Mouse (Mus musculus) hindbrain, embryonic 16.5 days (tissue): ENCODE data around the gene Traf5. TPM values are rescaled to one million over a fixed set of nuclear protein-coding genes. Genes with fewer than 3 reads are reported as not detected.

Source experiments
- ATAC-seq: fragments of 200-750 bp; cut with Nextera tagmentation; 2 replicates; pipeline ENCODE4 v1.8.0; 2017; ENCODE audit warnings: moderate TSS enrichment, moderate library complexity
- H3K27ac ChIP-seq: fragments of 300-500 bp; sonication (generic); 2 replicates; pipeline ENCODE4 v1.5.1; 2014; ENCODE audit warnings: low read depth, mild to moderate bottlenecking, control low read depth, low read length, moderate library complexity
- H3K27me3 ChIP-seq: fragments of 300-500 bp; sonication (generic); replicated peaks from 2 replicates; pipeline ENCODE4 v1.6.1; 2014; ENCODE audit warnings: low read length; ENCODE audit not compliant: control insufficient read depth, insufficient read depth
- H3K36me3 ChIP-seq: fragments of 300-500 bp; sonication (generic); 2 replicates; pipeline ENCODE4 v1.6.1; 2014; ENCODE audit warnings: mild to moderate bottlenecking, low read length, moderate library complexity, mixed read lengths; ENCODE audit not compliant: control insufficient read depth, insufficient read depth
- H3K4me1 ChIP-seq: fragments of 300-500 bp; sonication (generic); 2 replicates; pipeline ENCODE4 v1.6.1; 2014; ENCODE audit warnings: low read depth, low read length; ENCODE audit not compliant: control insufficient read depth, insufficient read depth
- H3K4me2 ChIP-seq: fragments of 300-500 bp; sonication (generic); 2 replicates; pipeline ENCODE4 v1.6.1; 2014; ENCODE audit warnings: mild to moderate bottlenecking, low read length, control low read depth, moderate library complexity
- H3K4me3 ChIP-seq: fragments of 300-500 bp; sonication (generic); 2 replicates; pipeline ENCODE4 v1.5.1; 2014; ENCODE audit warnings: mild to moderate bottlenecking, low read length, control low read depth, moderate library complexity
- H3K9ac ChIP-seq: fragments of 300-500 bp; sonication (generic); 2 replicates; pipeline ENCODE4 v1.6.1; 2014; ENCODE audit warnings: low read depth, mild to moderate bottlenecking, control low read depth, low read length, moderate library complexity
- H3K9me3 ChIP-seq: fragments of 300-500 bp; sonication (generic); 2 replicates; pipeline ENCODE4 v1.6.1; 2014; ENCODE audit warnings: mild to moderate bottlenecking, low read length, moderate library complexity; ENCODE audit not compliant: control insufficient read depth
- WGBS: fragments of 180-500 bp; shearing (Covaris S2); extraction: QIAGEN DNeasy Blood & Tissue Kit; methylation state at CpG from one replicate; pipeline ENCODE4 v1.1.7; 2014; 5-methylcytosine and 5-hydroxymethylcytosine counted together
- microRNA-seq: library from miRNA; unstranded; fragments of <30 nt; microRNA quantifications from one replicate; pipeline ENCODE4, GENCODE M21; 2017
- polyA plus RNA-seq: library from polyadenylated mRNA; unstranded; fragments of >200 nt; fragmentation: Nextera tagmentation; extraction: Ambion mirVana; gene quantifications from 2 replicates; pipeline ENCODE4 v1.2.1, GENCODE M21; 2015

Traf5 gene
- polyA plus RNA-seq, 1 experiment from 2014 or later, result 2.5 TPM

- Histone ChIP-seq H3K4me1 (no peaks in the 10 kb centered on the region), H3K36me3 (no peaks in the 10 kb centered on the region), H3K27ac (no peak overlapping the region), H3K27me3 (no peaks in the 10 kb centered on the region), H3K4me2 (no peak overlapping the region), H3K4me3 (no peak overlapping the region), H3K9me3 (no peaks in the 10 kb centered on the region), H3K9ac (no peak overlapping the region)
- ATAC-seq, result no peak
- 75% methylated on average over 2 of the region's 2 CpGs for WGBS
Observed at GRCm38 (mm10) chr1:191950611-191951010, 141.7 kb downstream of the Traf5 start.

- Histone ChIP-seq H3K9ac (no peak overlapping the region), H3K27ac (no peak overlapping the region), H3K27me3 (no peaks in the 10 kb centered on the region), H3K4me3 (no peak overlapping the region), H3K4me1 (no peaks in the 10 kb centered on the region), H3K9me3 (no peaks in the 10 kb centered on the region), H3K4me2 (no peak overlapping the region), H3K36me3 (no peaks in the 10 kb centered on the region)
- 85% methylated on average over 8 of the region's 8 CpGs for WGBS
- ATAC-seq, result no peak
Observed at GRCm38 (mm10) chr1:191948600-191948999, 143.8 kb downstream of the Traf5 start.

- WGBS, result 71% methylated on average over 8 of the region's 8 CpGs
Observed at GRCm38 (mm10) chr1:191947796-191948195, 144.6 kb downstream of the Traf5 start.

More at GRCm38 (mm10) chr1:191947796-191948195, 144.6 kb downstream of the Traf5 start:
- no peak overlapping the region for H3K4me2 ChIP-seq
- ATAC-seq, result no peak
- H3K4me1 ChIP-seq, result no peaks in the 10 kb centered on the region
- no peak overlapping the region for H3K9ac ChIP-seq
- no peaks in the 10 kb centered on the region for H3K27me3 ChIP-seq
- no peaks in the 10 kb centered on the region for H3K36me3 ChIP-seq
- no peaks in the 10 kb centered on the region for H3K9me3 ChIP-seq
- no peak overlapping the region for H3K27ac ChIP-seq
- H3K4me3 ChIP-seq, result no peak overlapping the region

Small RNAs within 50 kb of the gene (microRNA-seq; reads per million reads assigned to microRNA genes)
- gene Mir3473c, result not detected

Other genes with a start within 250 kb of the Traf5 start
- gene Slc30a1, start 185.8 kb downstream of the Traf5 start, polyA plus RNA-seq, result 2.0 and 2.2 TPM in 2 replicates
- 3.7 and 4.1 TPM in 2 replicates for gene Rd3, start 115.2 kb downstream of the Traf5 start, polyA plus RNA-seq
- gene Rcor3, start 45.5 kb upstream of the Traf5 start, polyA plus RNA-seq, result 40.8 and 42.1 TPM in 2 replicates
- 3.5 and 3.7 TPM in 2 replicates for gene Kcnh1, start 98.2 kb upstream of the Traf5 start, polyA plus RNA-seq